Mouse (Mus musculus) adrenal gland, postnatal 36 days (tissue): Measurements from ENCODE around the gene Id1. TPM values are rescaled to one million over a fixed set of nuclear protein-coding genes. Genes with fewer than 3 reads are reported as not detected.

ENCODE experiments used
- DNase-seq, 2 experiments: peaks; one replicate each; pipeline ENCODE4 v3.0.0; 2021; ENCODE audit warnings: mixed read lengths in 1 of 2
- long read RNA-seq, 2 experiments: library from polyadenylated mRNA; stranded (forward); transcript quantifications; one replicate each; pipeline ENCODE4 v2.0.0; 2021; ENCODE audit warnings: borderline sequencing depth in 2 of 2
- total RNA-seq, 2 experiments: library from RNA; stranded (reverse); gene quantifications; 2 replicates each; pipeline ENCODE4 v1.2.3; 2021

Id1 gene
- 100 to 1,000 TPM in 1 of 2 experiments, 10 to 100 TPM in 1; 68.4 to 105 TPM for total RNA-seq
- long read RNA-seq, experiment 1, transcript Id1-201 (2 exons, 934 nt): major isoform, 26 of 32 reads
- long read RNA-seq, experiment 1, partial matches to known transcripts: 0 of 32 reads
- long read RNA-seq, experiment 1, other reads (novel, unspliced or antisense): 2 of 32 reads
- long read RNA-seq, experiment 2, transcript Id1-201 (2 exons, 934 nt): major isoform, 14 of 18 reads
- long read RNA-seq, experiment 2, partial matches to known transcripts: 0 of 18 reads
- long read RNA-seq, experiment 2, other reads (novel, unspliced or antisense): 3 of 18 reads

- peak; percentile 89 to 91 for DNase-seq
Measured at GRCm38 (mm10) chr2:152736090-152736601, at the start of gene Id1. Gene Id1, plus strand, starts transcription at chr2:152736251.

GRCm38 (mm10) chr2:152686399-152686798 lies 49.7 kb upstream of the Id1 start:
- no peak for DNase-seq

- peak; percentile 94 for DNase-seq
Measured at GRCm38 (mm10) chr2:152686806-152687267, 49.2 kb upstream of the Id1 start, which contains the start of gene Mcts2. Gene Mcts2, plus strand, starts transcription at chr2:152687035.

GRCm38 (mm10) chr2:152691564-152692217 lies 44.4 kb upstream of the Id1 start:
- peak; percentile 70 to 73 for DNase-seq

GRCm38 (mm10) chr2:152693233-152693632 lies 42.8 kb upstream of the Id1 start:
- peak; percentile 74 to 77 for DNase-seq

GRCm38 (mm10) chr2:152693735-152694134 lies 42.3 kb upstream of the Id1 start:
- no peak for DNase-seq

- DNase-seq: peak; percentile 84 to 85
Measured at GRCm38 (mm10) chr2:152694708-152695107, 41.3 kb upstream of the Id1 start.

GRCm38 (mm10) chr2:152696016-152696415 lies 40.0 kb upstream of the Id1 start:
- DNase-seq: no peak

GRCm38 (mm10) chr2:152696476-152697164 lies 39.4 kb upstream of the Id1 start:
- peak; percentile 93 to 95 for DNase-seq

- DNase-seq: no peak
Measured at GRCm38 (mm10) chr2:152700138-152700537, 35.9 kb upstream of the Id1 start.

- DNase-seq: no peak
Measured at GRCm38 (mm10) chr2:152700725-152701124, 35.3 kb upstream of the Id1 start.

GRCm38 (mm10) chr2:152703596-152704255 lies 32.3 kb upstream of the Id1 start:
- no peak for DNase-seq

GRCm38 (mm10) chr2:152704256-152704605 lies 31.8 kb upstream of the Id1 start:
- DNase-seq: no peak

GRCm38 (mm10) chr2:152704811-152705370 lies 31.2 kb upstream of the Id1 start:
- no peak for DNase-seq

- peak; percentile 71 to 82 for DNase-seq
Measured at GRCm38 (mm10) chr2:152705993-152706571, 30.0 kb upstream of the Id1 start.

GRCm38 (mm10) chr2:152707186-152707585 lies 28.9 kb upstream of the Id1 start:
- DNase-seq: no peak

- DNase-seq: peak; percentile 96 to 97
Measured at GRCm38 (mm10) chr2:152707627-152708026, 28.4 kb upstream of the Id1 start.

GRCm38 (mm10) chr2:152709066-152709465 lies 27.0 kb upstream of the Id1 start:
- no peak for DNase-seq

- DNase-seq: no peak
Measured at GRCm38 (mm10) chr2:152716241-152716772, 19.7 kb upstream of the Id1 start.

GRCm38 (mm10) chr2:152717652-152718051 lies 18.4 kb upstream of the Id1 start:
- no peak for DNase-seq

GRCm38 (mm10) chr2:152718076-152718475 lies 18.0 kb upstream of the Id1 start:
- DNase-seq: no peak
